Mouse (Mus musculus): Measurements from ENCODE around the gene Rell1.
"Not testable (repeated sequence)": the region's sequence is repeated elsewhere in the genome, so short reads cannot be mapped to it uniquely, and the experiment has no call there.

The Rell1 gene

GRCm38 (mm10) chr5:63951421-63951911 lies 17.2 kb downstream of the Rell1 start:
- no peak for DNase-seq

DNA sequence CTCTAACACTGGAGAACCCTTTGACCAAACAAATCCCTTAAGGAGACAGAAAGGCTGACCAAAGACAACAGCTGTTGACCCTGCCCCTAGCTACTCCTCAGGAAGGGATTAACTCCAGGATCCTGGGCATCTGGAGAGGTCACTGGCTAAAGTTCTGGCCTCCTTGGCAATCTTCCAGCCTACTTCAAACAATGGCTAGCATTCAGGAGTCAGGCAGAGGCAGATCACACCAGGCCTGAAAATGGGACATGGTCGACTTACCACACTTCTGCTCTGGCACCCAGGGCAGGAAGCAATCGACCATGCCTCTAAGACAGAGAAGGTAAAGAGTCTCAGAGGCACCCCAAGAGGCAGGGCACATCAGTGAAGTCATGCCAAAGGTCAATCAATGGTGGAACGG lies 19.5 kb downstream of the Rell1 start:
- DNase-seq = peak; percentile 36

DNA sequence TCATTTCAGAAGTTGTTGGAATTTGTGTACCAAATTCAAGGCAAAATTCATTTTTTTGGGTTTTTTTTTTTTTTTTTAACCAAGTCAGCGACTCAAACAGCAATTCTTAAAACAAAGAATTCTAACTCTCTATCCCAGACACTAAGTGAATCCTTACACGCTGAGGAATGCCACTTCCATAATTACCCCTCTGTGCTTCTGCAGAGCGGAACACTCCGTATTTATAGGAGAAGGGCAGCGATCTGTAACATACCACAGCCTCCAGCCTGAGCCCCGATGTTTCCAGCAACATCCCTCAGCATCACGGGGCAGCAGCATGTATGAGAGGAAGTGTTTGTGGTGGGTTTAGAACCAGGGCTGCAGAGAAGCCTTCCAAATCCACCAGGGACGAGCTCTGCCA lies 21.2 kb downstream of the Rell1 start:
- peak; percentile 36 for DNase-seq

GRCm38 (mm10) chr5:63943291-63943690 lies 25.4 kb downstream of the Rell1 start:
- no peak for DNase-seq

GRCm38 (mm10) chr5:63941891-63942290 lies 26.8 kb downstream of the Rell1 start:
- DNase-seq = no peak

GRCm38 (mm10) chr5:63938575-63938974 lies 30.1 kb downstream of the Rell1 start:
- no peak for DNase-seq

DNA sequence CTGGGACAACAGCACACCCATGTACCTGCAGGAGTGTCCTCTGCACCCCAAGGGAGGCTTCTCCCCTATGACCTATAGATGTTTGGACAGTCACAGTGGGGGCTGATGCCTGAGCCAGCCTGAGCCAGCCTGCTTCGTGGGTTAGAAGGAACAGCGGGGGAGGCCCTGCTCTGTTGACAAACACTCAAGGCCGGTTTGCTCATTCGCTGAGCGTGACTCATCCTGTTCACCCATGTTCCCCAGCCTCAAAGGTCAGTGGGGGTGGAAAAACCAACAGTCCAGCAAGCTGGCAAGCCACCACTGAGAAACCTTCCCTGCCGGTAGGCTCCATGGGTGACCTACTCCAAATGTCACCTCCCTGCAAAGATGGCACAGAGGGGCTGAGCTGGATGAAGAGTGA lies 32.0 kb downstream of the Rell1 start:
- no peak for DNase-seq

GRCm38 (mm10) chr5:63935581-63935980 lies 33.1 kb downstream of the Rell1 start:
- no peak for DNase-seq

GRCm38 (mm10) chr5:63932829-63933228 lies 35.9 kb downstream of the Rell1 start:
- no peak for DNase-seq

DNA sequence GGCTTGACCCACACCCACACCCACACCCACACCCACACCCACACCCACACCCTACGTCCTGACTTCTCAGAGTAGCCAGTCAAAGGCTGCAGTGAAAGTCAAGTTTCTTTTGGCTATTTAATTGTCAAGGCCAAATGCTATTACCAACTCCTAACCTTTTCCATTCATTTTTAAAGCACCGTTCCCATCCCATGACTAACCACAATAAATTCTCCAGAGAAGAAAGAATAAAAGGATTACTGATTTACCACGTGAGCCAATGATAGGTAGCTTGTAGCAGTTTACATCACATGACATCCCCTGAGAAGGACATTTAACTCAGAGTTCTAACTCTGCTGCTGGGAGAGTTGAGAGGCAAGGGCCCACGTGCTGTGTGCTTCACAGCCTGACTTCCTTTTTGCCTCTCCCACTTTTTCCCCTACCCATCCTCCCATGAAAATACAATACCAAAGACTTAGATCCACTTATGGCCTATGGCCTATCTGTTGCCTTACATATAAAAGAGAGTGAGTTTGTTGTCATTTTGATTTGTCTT lies 37.8 kb downstream of the Rell1 start:
- DNase-seq = no peak

DNA sequence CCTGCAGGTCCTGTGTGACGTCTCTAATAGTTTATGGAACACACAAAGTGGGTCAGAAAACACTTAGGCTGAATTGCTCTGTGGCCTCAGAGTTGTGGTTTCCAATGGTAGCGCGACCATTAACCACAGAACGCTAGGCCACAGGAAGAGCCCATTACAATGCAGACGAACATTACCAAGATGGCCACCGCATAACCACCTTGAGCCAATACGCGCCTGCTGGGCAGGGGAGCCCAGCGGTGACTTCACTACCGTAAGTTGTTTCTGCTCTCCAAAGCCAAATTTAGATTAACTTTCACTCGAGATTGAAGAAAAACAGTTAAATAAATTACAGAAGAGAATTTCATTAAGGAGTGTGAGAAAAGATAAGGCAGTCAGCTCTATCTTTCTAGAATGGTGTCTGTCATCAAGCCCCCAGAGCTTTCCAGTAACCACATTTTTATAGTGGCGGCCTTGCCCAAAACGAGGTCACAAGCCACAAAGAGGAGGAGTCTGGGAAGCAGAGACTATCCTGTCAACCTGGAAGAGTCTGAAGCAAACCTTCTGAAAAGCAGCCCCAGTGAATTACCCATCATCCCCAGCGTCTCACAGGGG lies 43.6 kb downstream of the Rell1 start:
- DNase-seq = no peak

DNA sequence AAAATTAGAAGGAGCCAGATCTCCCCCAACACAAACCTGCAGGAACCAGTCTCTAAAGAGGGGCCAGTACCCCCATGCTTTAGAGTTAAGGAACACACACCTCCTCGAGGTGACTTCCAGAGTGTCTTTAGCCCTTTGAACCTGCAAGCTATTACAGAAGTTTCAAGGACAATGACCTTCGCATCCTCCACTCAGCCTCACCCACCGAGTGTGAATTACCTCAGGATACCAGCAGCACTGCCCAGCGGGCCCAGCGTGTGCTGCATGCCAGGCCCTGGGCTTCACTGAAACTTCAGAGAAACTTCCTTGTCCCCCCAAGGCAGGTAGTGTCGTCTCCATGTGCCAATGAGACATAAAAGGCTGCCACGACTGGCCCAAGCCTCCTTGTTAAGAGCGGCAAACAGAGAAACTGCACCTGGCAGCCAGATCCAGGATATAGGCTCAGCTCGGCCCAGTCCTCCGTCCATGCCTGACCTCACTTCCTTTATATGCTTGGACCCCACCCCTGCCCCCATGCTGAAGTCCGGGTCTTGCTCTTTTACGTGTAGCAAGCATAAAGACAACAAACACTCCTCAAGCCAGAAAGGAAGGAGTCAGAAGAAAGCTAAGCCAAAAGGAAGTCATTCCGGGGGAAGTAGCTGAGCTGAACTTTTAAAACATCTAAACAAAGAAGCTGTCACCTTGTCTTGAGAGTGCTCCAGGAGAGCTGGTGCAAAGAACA lies 45.2 kb downstream of the Rell1 start:
- no peak for DNase-seq

- no peak for DNase-seq
Measured at GRCm38 (mm10) chr5:63918201-63918600, 50.5 kb downstream of the Rell1 start.

- DNase-seq = no peak
Measured at GRCm38 (mm10) chr5:63916457-63917139, 52.1 kb downstream of the Rell1 start.

- no peak for DNase-seq
Measured at GRCm38 (mm10) chr5:63914896-63915295, 53.8 kb downstream of the Rell1 start.

- no peak for DNase-seq
Measured at GRCm38 (mm10) chr5:63910171-63910960, 58.3 kb downstream of the Rell1 start.

DNA sequence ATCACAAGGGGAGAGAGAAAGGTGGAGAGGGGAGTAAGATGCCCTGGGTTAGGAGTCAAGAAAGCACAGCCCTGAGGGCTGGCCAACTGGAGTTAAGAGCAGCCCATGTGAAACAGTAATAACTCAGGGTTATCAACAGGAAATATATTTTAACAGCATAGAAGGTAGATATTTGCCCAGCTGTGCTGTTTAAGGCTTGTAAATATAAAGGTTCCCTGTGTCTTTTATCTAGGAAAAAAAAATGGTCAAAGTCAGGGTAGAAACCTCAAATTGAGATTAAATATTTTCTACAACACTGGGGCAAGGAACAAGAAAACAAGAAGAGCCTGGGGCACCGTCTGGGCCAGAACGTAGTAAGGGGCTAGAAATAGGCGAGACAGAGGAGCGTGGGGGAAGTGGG lies 61.2 kb downstream of the Rell1 start:
- DNase-seq = no peak

GRCm38 (mm10) chr5:63906149-63907093 lies 62.3 kb downstream of the Rell1 start:
- peak; percentile 84 for DNase-seq

DNA sequence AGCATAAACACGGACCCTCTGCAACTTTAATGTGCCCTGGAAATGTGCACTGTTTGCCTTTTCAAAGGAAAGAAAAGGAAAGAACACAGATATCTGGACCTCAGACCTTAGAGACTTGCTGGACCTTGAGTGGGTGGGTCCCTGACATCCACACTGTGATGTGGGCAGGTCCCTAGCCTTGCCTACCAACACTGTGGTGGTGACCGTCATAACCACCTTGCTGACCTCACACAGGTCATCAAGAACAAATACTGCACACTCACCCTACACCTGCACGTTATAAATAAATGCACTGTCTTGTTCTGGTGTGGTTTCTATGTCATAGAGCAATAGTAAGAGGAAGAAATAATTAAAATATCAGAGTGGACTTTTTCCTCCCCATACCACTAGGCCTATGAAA lies 65.4 kb downstream of the Rell1 start:
- no peak for DNase-seq

DNA sequence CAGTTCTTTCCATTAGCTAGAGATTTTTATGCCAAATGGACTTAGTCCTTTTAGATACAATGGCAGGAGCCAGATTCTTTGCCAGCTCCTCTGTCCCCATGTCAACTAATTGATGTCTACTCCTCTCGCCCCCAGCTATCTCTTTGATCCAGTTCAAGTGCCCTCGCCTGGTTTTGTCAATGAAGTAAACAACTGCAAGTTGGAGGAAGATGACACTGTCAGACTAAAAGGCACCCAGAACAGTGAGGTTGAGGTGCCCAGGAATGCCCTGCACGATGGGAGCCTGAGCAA lies 70.9 kb downstream of the Rell1 start:
- no peak for DNase-seq

- DNase-seq = not testable (repeated sequence)
Measured at GRCm38 (mm10) chr5:63897001-63897819, 71.5 kb downstream of the Rell1 start.

All from embryo, embryonic 11 days (tissue).